Mouse (Mus musculus) right cerebral cortex, adult 2 months (tissue): ENCODE measurements at regions not wholly inside any gene's neighbourhood (a gene's known extent, or its start where the extent isn't known, plus 50 kb on each side); places are given as distances from the start of the nearest gene placed in this dataset.

Experiments used
- DNase-seq, 2 experiments: peaks; one replicate each; pipeline ENCODE4 v3.0.0; 2021 to 2022; ENCODE audit warnings: low spot score in 2 of 2

- no peak for DNase-seq
Measured at GRCm38 (mm10) chr16:24341736-24342135, 51.6 kb upstream of the Lpp start.

GRCm38 (mm10) chr16:24340646-24341045 lies 52.7 kb upstream of the Lpp start:
- DNase-seq: no peak

GRCm38 (mm10) chr16:24339320-24340265 lies 53.7 kb upstream of the Lpp start:
- DNase-seq: no peak

- no peak for DNase-seq
Measured at GRCm38 (mm10) chr16:24338404-24338803, 54.9 kb upstream of the Lpp start.

- no peak for DNase-seq
Measured at GRCm38 (mm10) chr16:24334389-24334788, 58.9 kb upstream of the Lpp start.

GRCm38 (mm10) chr16:24331446-24332020 lies 61.8 kb upstream of the Lpp start:
- no peak for DNase-seq

GRCm38 (mm10) chr16:24326571-24326970 lies 66.7 kb upstream of the Lpp start:
- no peak for DNase-seq

- peak in 1 of 2 experiments; percentile 39 for DNase-seq
Measured at GRCm38 (mm10) chr16:24326046-24326445, 67.3 kb upstream of the Lpp start.

GRCm38 (mm10) chr16:24324917-24325316 lies 68.4 kb upstream of the Lpp start:
- DNase-seq: no peak

GRCm38 (mm10) chr16:24318723-24319437 lies 74.4 kb upstream of the Lpp start:
- no peak for DNase-seq

- DNase-seq: no peak
Measured at GRCm38 (mm10) chr16:24313544-24314326, 79.6 kb upstream of the Lpp start.

- DNase-seq: no peak
Measured at GRCm38 (mm10) chr16:24305391-24305790, 87.9 kb upstream of the Lpp start.

GRCm38 (mm10) chr16:24296790-24297189 lies 96.5 kb upstream of the Lpp start:
- DNase-seq: no peak

GRCm38 (mm10) chr16:24295626-24296440 lies 97.5 kb upstream of the Lpp start:
- no peak for DNase-seq

- DNase-seq: no peak
Measured at GRCm38 (mm10) chr16:24284215-24284614, 109.1 kb upstream of the Lpp start.

GRCm38 (mm10) chr16:24282194-24282683 lies 111.1 kb upstream of the Lpp start:
- peak; percentile 78 to 83 for DNase-seq

GRCm38 (mm10) chr16:24281561-24281960 lies 111.7 kb upstream of the Lpp start:
- no peak for DNase-seq

- no peak for DNase-seq
Measured at GRCm38 (mm10) chr16:24277857-24278256, 115.5 kb upstream of the Lpp start.

GRCm38 (mm10) chr16:24262701-24263100 lies 130.6 kb upstream of the Lpp start:
- DNase-seq: no peak

- no peak for DNase-seq
Measured at GRCm38 (mm10) chr16:24259711-24260230, 133.5 kb upstream of the Lpp start.
